Mouse (Mus musculus): ENCODE results near the gene Dnajc2.

DNA sequence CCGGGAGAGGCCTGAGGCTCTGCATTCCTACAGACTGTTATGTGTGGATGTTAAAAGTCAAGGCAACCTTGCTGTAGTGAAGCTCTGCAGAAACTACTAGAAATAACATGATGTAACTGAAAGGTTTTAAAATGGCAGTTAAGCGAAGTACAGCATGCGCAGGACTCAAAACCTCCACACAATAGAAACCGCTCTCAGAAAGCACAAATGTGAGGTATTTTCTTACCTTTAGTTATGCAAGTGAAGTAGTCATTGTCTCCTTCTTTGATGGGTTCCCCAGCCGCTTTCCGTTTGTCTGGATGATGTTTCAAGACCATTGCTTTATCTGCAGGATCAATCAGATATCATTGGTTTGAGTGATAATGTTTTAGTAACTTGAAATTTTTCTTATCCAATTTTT is 8.6 kb downstream of the Dnajc2 start:
- TF ChIP-seq CTCF (IDR thresholded peaks at IDR 0.05; ENCODE audit: low read depth), result no peak
- no peak for TF ChIP-seq EP300 (IDR thresholded peaks at IDR 0.05; ENCODE audit: low read depth)
